Comparison of ENCODE assay signal across 23 mouse cellular contexts in the genomic region with DNA sequence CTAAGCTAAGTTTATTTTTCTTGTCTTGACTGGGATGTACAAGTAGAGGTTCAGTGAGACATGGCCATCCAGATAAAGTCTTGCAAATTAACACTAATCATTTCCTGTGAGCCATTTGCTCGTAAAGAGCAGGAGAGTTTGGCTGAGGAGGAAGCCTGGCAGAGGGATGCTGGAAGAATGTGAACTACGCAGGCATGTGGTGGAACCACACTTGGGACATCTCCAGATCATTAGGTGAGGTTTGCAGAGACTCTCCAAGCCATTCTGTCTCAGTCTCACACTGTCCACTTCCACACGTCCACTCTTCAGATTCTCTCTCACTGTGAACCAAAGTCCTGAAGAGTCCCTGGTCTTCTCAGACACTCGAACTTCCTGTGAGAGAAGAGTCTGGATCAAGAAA.
DNase-seq lines count a peak whose midpoint lies in the region; ATAC-seq lines count a peak whose summit lies in the region.
"Had no signal": no experiment of that assay in that cellular context is flagged by ENCODE, and none has a peak within 500 bp of the region (broad histone marks: within the 10 kb centered on the region; RNA-seq: fewer than 3 reads in every experiment).

No protein-coding gene starts in this region.

- H3K36me3 ChIP-seq in heart, embryonic 11.5 days (ENCODE audit: control insufficient read depth, insufficient read depth, low read length): no peaks in the 10 kb centered on the region
- H3K36me3 ChIP-seq: embryonic facial prominence, embryonic 12.5 days; forebrain, embryonic 10.5 days; forebrain, embryonic 12.5 days; G1E had no signal

- H3K4me3 ChIP-seq in heart, embryonic 11.5 days (ENCODE audit: low read depth, low read length): no peak overlapping the region
- H3K4me3 ChIP-seq: embryonic facial prominence, embryonic 12.5 days; erythroblast, embryonic 14.5 days; forebrain, embryonic 10.5 days; forebrain, embryonic 12.5 days had no signal

- DNase-seq in cerebellum, postnatal 25 days: peak; percentile 18 to 32
- DNase-seq in cerebellum, postnatal 10 days: no peak
- peak; percentile 62 for DNase-seq in heart, adult 11 months
- peak; percentile 81 for DNase-seq in Muller cell, postnatal 12 days (ENCODE audit: inconsistent ontology term)
- DNase-seq in kidney, postnatal 14 days: no peak
- DNase-seq: adrenal gland, adult 2 months; adrenal gland, postnatal 10 days; adrenal gland, postnatal 25 days; B cell, adult 2 months; cerebellum, adult 11 months; cerebellum, adult 18-20 months; cerebellum, adult 8-10 months; cerebellum, adult 9-11 months; embryo, embryonic 11 days had no signal

- H3K4me2 ChIP-seq in heart, embryonic 11.5 days: no peak overlapping the region
- H3K4me2 ChIP-seq: embryonic facial prominence, embryonic 12.5 days; forebrain, embryonic 12.5 days had no signal

- no peak for ATAC-seq in heart, embryonic 11.5 days (replicated peaks; ENCODE audit: insufficient number of reproducible peaks, low FRiP score, low TSS enrichment)
- ATAC-seq: CD4-positive, CD25-positive, alpha-beta regulatory T cell, adult 4 months; forebrain, embryonic 14.5 days; forebrain, embryonic 16.5 days had no signal

- no peaks in the 10 kb centered on the region for H3K4me1 ChIP-seq in heart, embryonic 11.5 days (ENCODE audit: control insufficient read depth, insufficient read depth, low read length)
- H3K4me1 ChIP-seq: embryonic facial prominence, embryonic 12.5 days; forebrain, embryonic 10.5 days; forebrain, embryonic 12.5 days had no signal

- 60% methylated on average over 4 of the region's 4 CpGs for WGBS in heart, embryonic 11.5 days (ENCODE audit: insufficient replicate concordance)

- H3K9ac ChIP-seq in heart, embryonic 11.5 days (ENCODE audit: low read depth, low read length): no peak overlapping the region
- H3K9ac ChIP-seq: embryonic facial prominence, embryonic 12.5 days; forebrain, embryonic 12.5 days had no signal

- no peak overlapping the region for H3K27ac ChIP-seq in heart, embryonic 11.5 days (ENCODE audit: low read depth, low read length)
- H3K27ac ChIP-seq: embryonic facial prominence, embryonic 12.5 days; forebrain, embryonic 10.5 days; forebrain, embryonic 12.5 days had no signal

- H3K9me3 ChIP-seq in heart, embryonic 11.5 days (replicated peaks; ENCODE audit: control insufficient read depth, low read length): no peaks in the 10 kb centered on the region
- H3K9me3 ChIP-seq: embryonic facial prominence, embryonic 12.5 days; forebrain, embryonic 10.5 days; forebrain, embryonic 12.5 days; G1E had no signal

- peaks cover 3% of the 10 kb centered on the region; the same call in 1 of the 2 replicates for H3K27me3 ChIP-seq in heart, embryonic 11.5 days (ENCODE audit: control insufficient read depth, insufficient read depth, low read length)
- H3K27me3 ChIP-seq: forebrain, embryonic 12.5 days had no signal

Comparison
In these comparisons a context has a peak if more than half of its experiments do, and no peak if none do; other contexts are left out.
1. DNase-seq: peak in cerebellum, postnatal 25 days (2 of 2), heart, adult 11 months (single experiment) and Muller cell, postnatal 12 days (single experiment); none in cerebellum, postnatal 10 days (0 of 2) and kidney, postnatal 14 days (single experiment).